Mouse (Mus musculus) induced T-regulatory cell, adult 2 months (primary cell): ENCODE results near the gene Itsn2.
"Not testable (repeated sequence)": the region's sequence is repeated elsewhere in the genome, so short reads cannot be mapped to it uniquely, and the experiment has no call there.

Experiments
- DNase-seq: peaks from one replicate; pipeline ENCODE4 v3.0.0-alpha.2; 2012; ENCODE audit warnings: low read depth

Gene Itsn2

DNA sequence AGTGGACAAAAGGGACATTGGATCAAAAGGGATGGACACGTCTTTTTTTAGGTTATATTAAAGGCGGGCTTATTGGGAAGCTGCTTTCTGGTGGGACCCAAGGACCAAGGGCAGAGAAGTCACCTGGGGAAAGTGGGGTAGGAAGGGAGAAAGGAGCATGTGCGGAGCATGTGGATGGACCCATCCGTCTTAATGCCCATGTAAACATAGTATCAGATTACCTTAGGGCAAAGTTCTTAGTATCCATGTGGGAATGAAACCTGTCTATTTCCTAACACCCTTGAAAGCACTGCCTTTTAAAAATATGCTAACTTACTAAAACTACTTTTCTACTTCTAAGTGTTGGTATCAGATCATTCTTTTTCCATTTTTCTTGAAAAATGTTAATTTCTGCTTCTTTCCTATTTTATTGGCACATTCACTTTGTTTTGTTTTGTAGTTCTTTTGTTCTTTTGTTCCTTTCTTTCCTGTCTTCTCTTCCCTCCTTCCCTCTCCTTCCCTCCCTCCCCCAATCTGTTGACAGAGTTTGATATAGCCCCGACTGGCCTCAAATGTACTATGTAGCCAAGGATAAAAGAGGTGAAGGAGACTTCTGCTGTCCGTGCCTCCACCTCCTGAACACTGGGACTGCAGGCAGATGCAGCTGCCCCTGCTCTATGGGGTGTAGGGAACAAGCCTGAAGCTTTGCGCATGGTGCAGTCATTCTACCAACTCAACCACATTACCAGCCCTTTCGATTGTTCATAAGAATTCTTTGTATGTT, 6.4 kb downstream of the Itsn2 start:
- DNase-seq = no peak

DNA sequence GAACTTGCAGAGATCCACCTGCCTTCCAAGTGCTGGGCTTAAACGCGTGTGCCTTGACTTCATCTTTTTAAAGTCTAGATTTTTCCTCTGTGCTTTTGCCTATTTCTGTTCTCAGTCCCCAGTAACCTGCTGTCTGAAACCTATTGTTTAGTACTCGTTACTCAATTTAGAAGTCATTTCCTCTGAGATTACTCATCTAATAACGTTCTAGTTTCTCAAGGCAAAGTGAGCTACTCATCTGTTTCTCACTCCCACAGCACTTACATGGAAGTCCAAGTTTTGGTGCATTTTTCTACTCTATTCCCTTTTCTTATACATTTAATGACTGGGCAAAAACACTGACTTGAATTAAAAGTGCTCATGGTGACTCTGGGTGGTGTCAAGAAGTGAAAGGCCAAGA, 7.3 kb downstream of the Itsn2 start:
- DNase-seq = peak; percentile 31

DNA sequence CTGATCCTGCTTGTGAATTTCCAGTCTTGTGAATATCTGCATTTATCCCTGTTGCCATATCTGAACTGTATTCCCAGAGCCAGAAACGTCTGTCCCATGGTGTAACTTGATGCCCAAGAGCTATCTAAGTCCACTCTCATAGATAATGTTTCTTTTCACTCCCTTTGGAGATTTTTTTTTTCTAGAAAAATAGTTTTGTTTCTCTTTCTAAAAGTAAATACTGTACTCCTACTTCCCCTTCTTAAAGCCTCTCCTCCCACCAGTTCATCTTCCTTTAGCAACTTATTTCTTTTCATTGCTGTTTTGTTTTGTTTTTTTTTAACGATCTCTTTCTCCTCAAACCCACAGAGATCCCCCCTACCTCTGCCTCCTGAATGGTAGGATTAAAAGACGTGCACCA, 14.2 kb downstream of the Itsn2 start:
- DNase-seq = no peak

DNA sequence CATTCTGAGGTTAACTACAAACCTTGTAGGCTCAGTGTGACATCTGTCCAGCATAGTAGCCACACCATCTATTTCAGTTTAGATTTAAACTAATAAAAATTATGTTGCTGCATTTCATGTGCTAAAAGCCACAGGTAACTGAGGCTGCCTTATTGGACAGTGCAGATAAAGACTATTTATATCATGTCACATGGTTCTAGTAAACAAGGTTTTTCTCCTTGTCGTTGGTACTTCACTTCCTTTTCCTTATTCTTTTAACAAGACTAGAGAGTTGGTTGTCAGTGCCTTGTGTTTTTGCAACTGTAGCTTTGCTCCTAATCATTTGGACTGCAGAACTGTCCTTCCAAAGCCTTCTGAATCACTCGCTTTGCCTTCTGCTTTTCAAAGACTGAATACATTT, 22.3 kb downstream of the Itsn2 start:
- no peak for DNase-seq

DNA sequence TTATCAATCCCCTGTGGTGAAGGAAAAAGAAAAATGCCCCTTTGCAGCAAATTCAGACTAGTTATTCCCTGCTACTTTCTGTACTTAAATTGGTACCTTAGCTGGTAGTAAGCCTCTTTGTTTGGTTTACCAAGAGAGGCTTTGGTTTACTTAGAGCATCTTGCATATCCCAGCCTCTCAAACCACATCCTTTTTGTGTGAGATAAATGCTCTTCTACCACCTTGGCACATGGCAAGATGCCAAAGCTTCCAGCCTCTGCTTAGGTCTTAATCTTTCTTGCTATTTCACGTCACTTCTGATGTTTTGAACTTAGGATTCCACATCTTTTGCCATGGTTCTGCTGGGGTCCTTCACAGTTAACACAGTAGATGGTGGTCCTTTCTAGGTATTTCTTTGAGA, 31.8 kb downstream of the Itsn2 start:
- peak; percentile 23 for DNase-seq

DNA sequence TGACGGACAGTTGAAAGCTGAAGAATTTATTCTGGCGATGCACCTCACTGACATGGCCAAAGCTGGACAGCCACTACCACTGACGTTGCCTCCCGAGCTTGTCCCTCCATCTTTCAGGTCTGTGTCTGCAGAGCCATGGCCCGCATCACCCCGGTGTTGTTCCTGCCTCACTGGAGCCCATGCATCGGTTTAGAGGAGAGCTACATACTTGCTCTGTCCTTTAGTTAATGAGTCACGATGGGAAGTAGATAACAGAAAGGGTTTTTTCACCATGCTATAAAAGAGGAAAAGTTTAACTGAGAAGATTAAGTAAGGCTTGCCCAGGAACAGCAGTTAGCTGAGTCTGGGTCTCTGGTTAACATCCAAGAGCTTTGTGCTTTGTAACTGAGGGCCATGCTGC, 40.5 kb downstream of the Itsn2 start:
- no peak for DNase-seq

DNA sequence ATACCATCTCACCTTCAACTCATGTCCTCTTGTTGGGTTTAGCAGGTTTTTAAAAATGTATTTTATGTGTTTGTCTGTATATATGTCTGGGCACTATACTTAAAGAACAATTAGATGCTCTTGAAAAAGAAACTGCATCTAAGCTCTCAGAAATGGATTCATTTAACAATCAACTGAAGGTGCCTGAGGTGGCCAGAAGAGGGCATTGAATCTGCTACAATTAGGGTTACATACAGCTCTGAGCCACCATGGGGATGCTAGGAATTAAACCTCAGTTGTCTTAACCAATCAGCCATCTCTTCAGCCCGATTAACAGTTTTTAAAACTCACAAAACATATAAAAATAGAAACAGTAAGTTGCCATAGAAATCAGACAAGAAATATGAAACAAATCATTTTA, 46.0 kb downstream of the Itsn2 start:
- peak; percentile 16 for DNase-seq

DNA sequence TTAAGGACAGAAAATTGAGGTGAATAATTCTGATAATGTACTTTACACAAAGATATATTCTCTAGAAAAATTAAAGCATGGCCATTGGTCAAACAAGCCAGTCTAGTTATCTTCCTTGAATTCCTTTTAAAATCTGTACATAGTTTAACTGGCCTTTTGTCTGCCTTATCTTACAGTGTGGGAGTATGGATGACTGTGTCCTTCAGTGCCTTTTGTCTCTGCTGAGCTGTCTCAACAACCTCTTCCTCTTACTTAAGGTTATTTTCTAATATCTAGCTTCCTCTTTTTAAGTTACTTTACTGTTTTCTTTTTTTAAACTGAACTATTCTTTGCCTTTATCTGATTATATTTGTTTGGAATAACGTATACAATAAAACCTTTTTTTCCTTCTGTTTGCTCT, 48.3 kb downstream of the Itsn2 start:
- DNase-seq = no peak

DNA sequence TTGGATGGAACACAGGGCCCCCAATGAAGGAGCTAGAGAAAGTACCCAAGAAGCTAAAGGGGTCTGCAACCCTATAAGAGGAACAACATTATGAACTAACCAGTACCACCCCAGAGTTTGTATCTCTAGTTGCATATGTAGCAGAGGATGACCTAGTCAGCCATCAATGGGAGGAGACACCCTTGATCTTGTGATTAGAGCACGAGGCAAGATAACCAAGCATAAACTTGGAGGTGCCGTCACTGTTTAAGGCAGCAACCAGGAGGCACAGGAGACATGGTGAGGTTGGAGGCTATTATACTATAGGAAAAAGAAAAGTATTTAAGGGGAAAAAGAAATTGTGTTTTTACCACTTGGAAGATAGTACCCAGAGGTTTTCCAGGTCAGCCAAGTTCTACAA, 64.4 kb downstream of the Itsn2 start:
- no peak for DNase-seq

DNA sequence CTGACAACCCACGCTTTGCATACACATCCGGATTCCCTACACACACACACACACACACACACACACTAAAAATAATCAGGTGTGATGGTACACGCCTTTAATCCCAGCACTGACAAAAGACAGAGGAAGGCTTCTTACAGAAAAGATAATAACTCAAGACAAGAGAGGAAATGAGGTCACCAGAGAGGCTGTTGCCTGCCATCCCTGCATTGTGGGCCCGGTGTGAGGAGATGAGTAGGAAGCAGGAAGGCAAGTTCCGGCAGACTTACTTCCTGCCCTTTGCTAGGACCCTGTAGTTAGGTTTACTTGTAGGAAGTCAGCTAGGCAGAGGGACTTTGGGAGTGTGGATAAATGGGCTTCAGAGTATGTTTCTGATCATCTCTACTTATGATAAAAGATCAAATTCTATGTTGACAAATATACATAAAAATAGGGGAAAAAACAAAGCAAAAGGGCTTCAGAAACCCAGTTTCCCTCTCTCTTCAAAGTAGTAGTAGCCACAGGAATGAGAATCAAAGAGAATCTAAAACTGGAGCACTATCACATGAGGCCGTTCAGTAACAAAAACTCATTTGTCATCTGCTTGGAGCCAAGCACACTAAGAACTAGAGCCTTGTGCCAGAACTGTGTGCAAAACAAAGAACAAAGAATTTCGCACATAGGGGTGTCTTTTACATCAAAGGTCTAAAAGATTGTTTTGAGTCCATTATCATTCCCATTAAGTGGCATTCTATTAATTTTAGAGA, 72.7 kb downstream of the Itsn2 start:
- peak; percentile 24 for DNase-seq

DNA sequence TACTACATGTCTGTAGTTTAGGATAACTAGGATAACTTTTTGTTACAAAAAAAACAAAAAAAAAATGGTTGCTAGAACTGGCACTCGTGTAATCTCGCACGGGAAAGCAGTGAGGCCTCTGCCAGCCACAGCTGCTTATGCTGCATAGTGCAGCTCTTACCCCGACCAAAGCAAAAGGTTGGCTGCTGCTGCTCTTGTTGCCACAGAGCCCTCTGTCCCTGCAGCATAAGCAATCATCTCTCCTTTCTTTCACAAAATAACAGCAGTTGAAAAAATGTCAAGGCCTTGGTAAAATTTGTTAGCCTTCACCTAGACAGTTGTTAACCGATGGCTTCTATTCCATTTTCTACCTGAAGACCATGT, 73.2 kb downstream of the Itsn2 start:
- no peak for DNase-seq

DNA sequence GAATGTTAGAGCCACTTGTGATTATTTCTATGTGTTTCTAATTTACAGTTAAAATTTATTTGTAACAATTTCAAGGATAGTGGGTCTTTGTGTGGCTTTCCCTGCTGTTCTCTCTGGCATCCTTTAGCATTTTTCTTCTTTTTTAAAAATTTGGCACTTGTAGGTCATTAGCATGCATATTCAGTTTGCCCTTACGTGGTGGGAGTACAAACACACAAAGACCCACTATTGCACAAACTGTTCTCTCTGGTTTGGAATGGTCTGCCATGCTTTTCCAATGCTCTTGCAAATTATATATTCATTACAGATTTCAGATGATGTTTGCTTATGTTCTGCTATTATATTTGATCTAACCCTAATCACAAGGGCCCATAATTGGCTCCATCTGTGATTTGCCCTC, 83.9 kb downstream of the Itsn2 start:
- no peak for DNase-seq

DNA sequence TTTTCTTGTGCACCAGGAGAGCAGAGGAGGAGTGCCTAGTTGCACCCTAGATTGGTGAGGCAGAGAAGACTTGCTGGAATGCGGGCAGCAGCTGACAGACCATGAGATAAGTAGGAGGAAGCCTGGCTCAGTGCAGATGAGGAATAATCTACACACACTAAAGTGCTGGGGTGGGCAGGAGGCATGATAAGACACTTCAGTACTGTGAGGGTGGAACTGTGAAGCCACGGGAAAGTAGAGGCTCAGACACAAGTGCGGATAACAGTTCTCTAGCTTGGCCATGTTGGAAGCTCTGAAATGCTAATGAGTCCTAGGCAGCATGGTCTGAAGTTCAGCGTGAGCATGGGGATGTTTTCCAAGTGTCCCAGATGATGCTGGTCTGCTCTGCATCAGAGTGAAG, 87.5 kb downstream of the Itsn2 start:
- no peak for DNase-seq

DNA sequence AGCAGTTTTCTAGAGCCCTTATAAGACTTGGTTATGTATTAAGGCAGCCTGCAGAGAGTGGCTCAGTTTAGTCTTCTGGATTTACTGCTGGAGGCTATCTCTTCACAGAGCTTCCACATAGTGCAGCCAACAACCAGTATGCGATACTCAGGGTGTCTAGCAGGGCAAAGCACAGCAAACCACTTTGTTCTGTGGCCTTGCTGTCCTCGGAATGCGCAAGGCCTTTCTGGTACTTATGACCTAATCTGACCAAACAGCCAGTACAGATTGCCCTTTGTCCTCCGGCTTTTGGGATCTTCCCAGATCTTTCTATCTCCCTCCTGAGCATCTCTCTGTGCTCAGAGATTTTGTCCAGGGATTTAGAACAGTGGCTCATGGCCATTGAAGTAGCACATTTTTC, 93.0 kb downstream of the Itsn2 start:
- no peak for DNase-seq

DNA sequence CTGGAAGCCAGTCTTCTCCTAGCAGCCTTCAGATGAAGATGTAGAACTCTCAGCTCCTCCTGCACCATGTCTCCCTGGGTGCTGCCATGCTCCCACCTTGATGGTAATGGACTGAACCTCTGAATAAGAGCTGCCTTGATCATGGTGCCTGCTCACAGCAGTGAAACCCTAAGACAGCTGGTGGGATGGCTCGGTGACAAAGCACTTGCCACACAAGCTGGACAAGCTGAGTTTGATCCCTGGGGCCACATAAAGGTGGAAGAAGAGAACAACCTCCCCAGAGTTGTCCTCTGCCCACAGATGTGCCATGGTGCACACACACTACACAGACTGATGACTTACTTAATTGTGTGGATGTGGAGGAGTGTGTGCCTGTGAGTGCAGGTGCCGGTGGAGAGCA, 95.9 kb downstream of the Itsn2 start:
- DNase-seq = no peak

DNA sequence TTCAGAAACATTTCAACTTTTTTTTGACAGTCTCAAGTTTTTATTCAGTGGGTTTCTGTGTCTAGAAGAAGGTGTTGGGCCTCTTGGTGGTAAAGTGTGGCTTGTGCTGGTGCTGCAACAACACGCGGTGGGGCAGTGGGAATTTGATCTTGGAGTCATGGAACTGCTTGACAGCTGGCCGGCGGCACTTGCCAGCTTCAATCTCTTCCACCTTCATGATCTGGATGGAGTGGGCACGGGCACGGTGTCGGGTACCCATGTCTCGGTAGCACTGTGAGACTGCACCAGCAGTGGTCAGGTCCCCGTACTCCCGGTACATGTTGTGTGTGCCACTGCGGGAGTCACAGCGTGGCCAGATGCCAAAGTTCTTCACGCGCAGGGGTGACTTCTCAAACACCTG, 96.9 kb downstream of the Itsn2 start:
- no peak for DNase-seq

DNA sequence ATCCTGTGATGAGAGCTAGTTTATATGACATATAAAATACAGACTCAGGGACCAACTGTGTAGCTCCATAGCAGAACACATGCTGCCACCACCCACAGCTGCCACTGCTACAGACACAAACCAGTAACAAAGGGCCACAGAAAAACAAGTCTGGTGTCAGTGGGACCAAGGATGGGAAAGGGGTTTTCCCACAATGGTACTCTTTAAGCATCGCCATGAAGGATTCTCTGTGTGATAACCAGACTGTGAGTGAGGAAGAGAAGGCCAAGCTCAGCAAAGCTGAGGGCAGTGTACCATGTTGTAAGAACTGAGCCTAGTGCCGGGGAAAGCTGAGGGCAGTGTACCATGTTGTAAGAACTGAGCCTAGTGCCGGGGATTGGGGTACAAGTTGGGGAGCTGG, 98.8 kb downstream of the Itsn2 start:
- no peak for DNase-seq

DNA sequence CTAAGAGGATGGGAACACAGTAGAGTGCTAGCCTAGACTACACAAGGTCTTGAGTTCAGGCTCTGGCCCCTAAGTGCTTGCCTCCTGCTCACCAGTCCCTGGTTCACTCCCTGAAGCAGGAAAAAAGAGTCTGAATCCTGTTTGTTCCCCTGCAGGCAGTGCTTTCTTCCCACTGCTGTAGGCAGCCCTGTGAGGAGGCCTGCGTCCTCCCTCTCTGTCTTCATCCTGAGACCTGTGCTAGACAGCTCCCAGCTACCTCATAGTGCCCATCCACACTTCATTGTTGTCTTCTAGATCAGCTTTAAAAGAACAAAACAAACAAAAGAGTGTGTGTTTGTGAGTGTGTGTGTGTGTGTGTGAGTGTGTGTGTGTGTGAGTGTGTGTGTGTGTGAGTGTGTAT, 102.1 kb downstream of the Itsn2 start:
- DNase-seq = no peak

DNA sequence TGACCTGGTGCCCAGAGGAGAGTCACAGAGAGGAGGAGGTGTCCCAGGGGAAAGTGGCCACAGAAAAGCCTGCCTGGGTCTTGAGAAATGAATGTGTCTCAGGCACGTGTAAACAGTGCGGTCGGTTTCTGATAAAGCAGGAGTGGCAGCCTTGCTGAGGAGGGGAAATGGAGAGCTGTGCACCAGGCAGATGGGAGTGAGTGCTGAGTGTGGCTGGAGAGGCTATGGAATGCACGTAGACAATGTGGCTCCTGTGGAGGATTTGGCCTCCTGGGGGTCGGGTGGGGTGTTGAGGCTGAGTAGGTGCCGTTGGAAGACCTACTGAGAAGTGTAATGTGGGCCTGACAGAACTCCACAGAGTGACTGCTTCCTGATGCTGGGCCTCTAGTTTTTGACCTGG, 113.2 kb downstream of the Itsn2 start:
- DNase-seq = not testable (repeated sequence)

DNA sequence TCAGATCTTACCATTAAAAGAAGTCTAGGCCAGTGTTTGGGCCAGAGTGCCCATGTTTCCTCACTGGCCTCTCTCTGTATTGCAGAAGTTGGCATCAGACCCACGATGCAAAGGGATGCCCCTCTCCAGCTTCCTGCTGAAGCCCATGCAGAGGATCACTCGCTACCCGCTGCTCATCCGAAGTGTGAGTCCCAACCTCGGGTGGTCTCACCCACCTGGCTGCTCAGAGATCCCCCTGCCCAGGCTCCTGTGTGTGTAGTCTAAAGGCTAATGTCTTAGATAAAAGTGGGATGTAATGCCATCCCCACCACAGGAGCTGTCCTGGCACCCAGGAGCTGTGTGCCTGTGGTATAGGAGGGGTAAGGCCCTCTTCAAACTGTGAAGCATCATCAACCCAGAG, 113.7 kb downstream of the Itsn2 start:
- DNase-seq = no peak

DNA sequence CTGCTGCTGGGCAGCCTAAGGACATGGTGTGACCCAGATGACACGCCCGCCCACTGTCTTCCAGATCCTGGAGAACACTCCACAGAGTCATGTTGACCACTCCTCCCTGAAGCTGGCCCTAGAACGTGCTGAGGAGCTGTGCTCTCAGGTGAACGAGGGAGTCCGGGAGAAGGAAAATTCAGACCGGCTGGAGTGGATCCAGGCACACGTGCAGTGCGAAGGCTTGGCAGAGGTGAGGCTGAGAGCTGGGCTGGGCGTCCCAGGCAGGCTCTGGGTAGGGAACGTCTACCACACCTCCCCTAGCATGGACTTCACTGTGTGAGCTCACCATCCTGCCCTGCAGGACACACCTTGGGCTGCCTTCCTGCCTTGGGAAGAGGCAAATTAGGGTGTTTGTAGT, 114.5 kb downstream of the Itsn2 start:
- DNase-seq = no peak

DNA sequence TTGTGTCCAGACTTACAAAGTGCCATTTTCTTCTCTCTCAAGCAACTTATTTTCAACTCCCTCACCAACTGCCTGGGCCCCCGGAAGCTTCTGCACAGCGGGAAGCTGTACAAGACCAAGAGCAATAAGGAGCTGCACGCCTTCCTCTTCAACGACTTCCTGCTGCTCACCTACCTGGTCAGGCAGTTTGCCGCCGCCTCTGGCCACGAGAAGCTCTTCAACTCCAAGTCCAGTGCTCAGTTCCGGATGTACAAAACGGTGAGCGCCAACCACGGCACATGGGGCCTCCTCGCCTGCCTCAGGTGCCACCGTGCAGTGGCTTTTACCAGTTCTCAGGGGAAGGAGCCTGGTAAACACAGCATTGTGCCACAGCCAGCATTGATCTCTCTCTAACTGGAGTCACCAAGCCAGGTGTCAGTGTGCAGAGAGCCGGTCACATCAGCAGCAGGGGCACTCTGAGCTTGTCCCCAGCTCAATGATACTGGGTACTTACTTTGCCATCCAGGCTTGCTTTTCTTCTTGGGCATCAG, 115.1 kb downstream of the Itsn2 start:
- no peak for DNase-seq

DNA sequence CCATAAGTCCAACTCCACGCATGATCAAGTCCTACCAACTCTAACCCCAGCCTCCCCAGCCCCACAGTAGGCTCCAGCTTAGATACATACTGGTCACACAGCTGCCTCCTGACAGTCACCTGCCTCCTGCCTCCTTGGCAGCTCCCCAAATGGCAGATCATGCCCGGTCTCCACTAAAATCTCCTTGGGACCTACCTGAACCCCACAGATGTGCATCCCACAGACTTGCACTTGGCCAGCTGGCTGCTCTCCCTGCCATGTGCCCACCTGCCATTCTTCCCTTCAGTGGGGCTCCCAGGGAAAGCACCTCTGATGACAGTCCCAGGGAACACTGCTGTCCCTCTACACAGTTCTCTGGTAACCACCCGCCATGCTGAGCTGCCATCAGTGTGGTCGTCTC, 115.9 kb downstream of the Itsn2 start:
- DNase-seq = no peak
